Mouse (Mus musculus) liver, embryonic 15.5 days (tissue): ENCODE results near the gene Hspa1l. TPM values are rescaled to one million over a fixed set of nuclear protein-coding genes. Genes with fewer than 3 reads are reported as not detected.
A peak's percentile ranks its signal among the peaks of the same experiment; 100 is the strongest.
"Not testable (repeated sequence)": the region's sequence is repeated elsewhere in the genome, so short reads cannot be mapped to it uniquely, and the experiment has no call there.

Experiments used
- ATAC-seq: fragments of 200-750 bp; cut with Nextera tagmentation; 2 replicates; pipeline ENCODE4 v1.8.0; 2017; ENCODE audit warnings: moderate number of reproducible peaks, mild to moderate bottlenecking, moderate library complexity; ENCODE audit not compliant: insufficient read depth
- H3K27ac ChIP-seq: fragments of 300-500 bp; sonication (generic); replicated peaks from 2 replicates; pipeline ENCODE4 v1.5.1; 2015; ENCODE audit warnings: mild to moderate bottlenecking, inconsistent platforms
- H3K27me3 ChIP-seq: fragments of 300-500 bp; sonication (generic); 2 replicates; pipeline ENCODE4 v1.6.1; 2015; ENCODE audit warnings: mild to moderate bottlenecking, inconsistent platforms
- H3K36me3 ChIP-seq: fragments of 300-500 bp; sonication (generic); replicated peaks from 2 replicates; pipeline ENCODE4 v1.6.1; 2015; ENCODE audit warnings: moderate library complexity, mild to moderate bottlenecking, inconsistent platforms
- H3K4me1 ChIP-seq: fragments of 300-500 bp; sonication (generic); replicated peaks from 2 replicates; pipeline ENCODE4 v1.6.1; 2015; ENCODE audit warnings: inconsistent platforms
- H3K4me2 ChIP-seq: fragments of 300-500 bp; sonication (generic); 2 replicates; pipeline ENCODE4 v1.6.1; 2015; ENCODE audit warnings: moderate library complexity, mild to moderate bottlenecking, inconsistent platforms
- H3K4me3 ChIP-seq: fragments of 300-500 bp; sonication (generic); replicated peaks from 2 replicates; pipeline ENCODE4 v1.5.1; 2015; ENCODE audit warnings: mild to moderate bottlenecking, inconsistent platforms
- H3K9ac ChIP-seq: fragments of 300-500 bp; sonication (generic); 2 replicates; pipeline ENCODE4 v1.6.1; 2015; ENCODE audit warnings: moderate library complexity, mild to moderate bottlenecking, inconsistent platforms
- H3K9me3 ChIP-seq: fragments of 300-500 bp; sonication (generic); replicated peaks from 2 replicates; pipeline ENCODE4 v1.6.1; 2016; ENCODE audit warnings: inconsistent platforms
- WGBS: fragments of 180-500 bp; shearing (Covaris S2); methylation state at CpG from one replicate; pipeline ENCODE4 v1.1.7; 2015; ENCODE audit warnings: mixed read lengths; ENCODE audit not compliant: insufficient replicate concordance; 5-methylcytosine and 5-hydroxymethylcytosine counted together
- polyA plus RNA-seq: library from polyadenylated mRNA; unstranded; fragments of >200 nt; fragmentation: Nextera tagmentation; extraction: Ambion mirVana; gene quantifications from 2 replicates; pipeline ENCODE4 v1.2.1, GENCODE M21; 2015

Hspa1l gene
- polyA plus RNA-seq, 1 experiment from 2014 or later: 0.25 TPM

- Histone ChIP-seq H3K4me2 (peak overlapping the region; percentile 95), H3K4me1 (peaks cover 66% of the 10 kb centered on the region), H3K27me3 (no peaks in the 10 kb centered on the region), H3K27ac (peak overlapping the region; percentile 91), H3K9ac (peak overlapping the region; percentile 76), H3K36me3 (peaks cover 31% of the 10 kb centered on the region), H3K9me3 (no peaks in the 10 kb centered on the region), H3K4me3 (peak overlapping the region; percentile 77)
- ATAC-seq: no peak
- 63% methylated on average over 15 of the region's 15 CpGs for WGBS
Measured at GRCm38 (mm10) chr17:34998526-34999430, 26.3 kb downstream of the Hspa1l start.

DNA sequence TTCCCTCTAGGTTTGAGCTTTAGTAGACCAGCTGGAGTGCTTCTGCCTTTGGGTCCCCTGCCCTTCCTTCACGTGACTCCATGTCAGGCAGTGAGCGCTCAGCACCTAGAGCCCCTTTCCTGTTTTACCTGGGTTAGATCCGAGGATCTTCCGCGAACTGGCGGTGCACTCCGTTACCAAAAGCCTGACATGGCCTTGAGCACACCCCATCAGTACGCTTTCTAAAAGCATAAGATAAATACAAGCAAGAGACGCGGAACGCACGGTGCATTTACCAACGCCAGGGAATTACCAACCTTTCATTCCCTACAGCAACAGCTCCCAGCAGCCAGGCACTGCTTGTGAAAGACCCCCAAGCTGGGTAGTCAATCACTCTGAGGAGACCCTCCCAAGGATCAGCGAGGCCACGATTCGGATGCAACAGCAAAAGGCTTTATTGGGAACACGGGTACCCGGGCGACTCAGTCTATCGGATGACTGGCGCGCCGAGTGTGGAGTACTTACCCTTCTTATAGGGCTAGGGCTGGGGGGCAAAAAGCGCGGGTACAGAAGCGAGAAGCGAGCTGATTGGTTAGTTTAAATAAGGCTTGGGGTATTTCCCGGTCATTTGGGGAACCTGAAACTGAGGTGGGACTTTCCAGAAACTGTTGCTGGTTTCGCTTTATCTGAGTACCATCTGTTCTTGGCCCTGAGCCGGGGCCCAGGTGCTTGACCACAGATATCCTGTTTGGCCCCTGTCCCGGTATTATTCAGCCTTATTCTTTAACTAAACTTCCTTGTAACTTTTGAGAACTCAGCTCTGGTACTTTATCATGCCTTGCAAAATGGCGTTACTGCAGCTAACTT lies 27.6 kb downstream of the Hspa1l start:
- Histone ChIP-seq H3K4me2 (peak overlapping the region; percentile 95), H3K4me1 (peaks cover 78% of the 10 kb centered on the region), H3K27ac (peak overlapping the region; percentile 97), H3K36me3 (peaks cover 43% of the 10 kb centered on the region), H3K9ac (peak overlapping the region; percentile 94), H3K4me3 (peak overlapping the region; percentile 77)
- WGBS: 5% methylated on average over 30 of the region's 32 CpGs
- peak; percentile 38 for ATAC-seq
- not testable (repeated sequence) for H3K27me3 ChIP-seq, H3K9me3 ChIP-seq

DNA sequence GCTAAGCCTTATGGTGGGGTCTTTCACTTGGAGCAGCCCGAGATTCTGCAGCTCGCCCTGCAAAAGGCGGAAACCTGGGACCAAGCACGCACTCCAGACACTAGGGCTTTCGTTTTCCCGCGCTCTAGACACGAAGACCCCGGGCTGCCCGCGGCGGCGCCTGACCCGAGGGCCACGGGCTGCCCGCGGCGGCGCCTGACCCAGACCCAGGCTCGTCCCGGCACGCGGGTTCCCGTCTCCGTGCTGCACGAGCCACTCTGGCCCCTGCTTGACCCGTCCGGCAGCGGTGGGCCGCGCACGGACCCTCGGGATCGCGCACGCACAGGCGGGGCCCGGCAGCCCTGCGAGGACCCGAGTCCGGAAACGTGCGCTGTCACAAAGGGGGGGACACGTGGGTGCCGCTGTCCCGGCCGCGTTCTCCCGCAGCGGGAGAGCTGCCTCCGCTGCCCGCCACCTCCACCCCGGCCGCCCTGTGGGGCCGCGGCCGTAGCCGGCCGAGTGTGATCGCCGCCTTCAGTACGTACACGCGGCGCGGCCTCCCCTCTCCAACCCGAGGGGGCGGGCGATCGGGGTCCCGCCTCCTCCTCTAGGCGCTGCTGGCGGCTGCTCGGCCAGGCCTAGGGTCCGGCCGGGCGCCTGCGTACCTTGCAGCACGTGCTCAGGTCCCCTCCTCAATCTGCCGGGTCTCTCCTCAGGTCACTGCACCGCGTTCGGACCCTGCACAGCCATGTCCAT lies 28.4 kb downstream of the Hspa1l start, which contains the start of gene Vars:
Gene Vars (plus strand): TSS at position 271 of the 735 bp plus-strand sequence.
- H3K27ac ChIP-seq: peak within 1 kb of the TSS; percentile 97
- H3K27me3 ChIP-seq: no peaks in the 10 kb centered on the region
- H3K4me2 ChIP-seq: peak within 1 kb of the TSS; percentile 95
- peaks cover 76% of the 10 kb centered on the region for H3K4me1 ChIP-seq
- peaks cover 51% of the 10 kb centered on the region for H3K36me3 ChIP-seq
- H3K9ac ChIP-seq: peak within 1 kb of the TSS; percentile 94
- H3K9me3 ChIP-seq: no peaks in the 10 kb centered on the region
- H3K4me3 ChIP-seq: peak within 1 kb of the TSS; percentile 77
- ATAC-seq: peak; percentile 85
- under 1% methylated on average over 81 of the region's 83 CpGs for WGBS

- under 1% methylated on average over 35 of the region's 35 CpGs for WGBS
- H3K4me1 ChIP-seq: peaks cover 70% of the 10 kb centered on the region
- ATAC-seq: peak; percentile 7
Measured at GRCm38 (mm10) chr17:35001452-35002152, 29.1 kb downstream of the Hspa1l start.

GRCm38 (mm10) chr17:35002153-35002865 lies 29.8 kb downstream of the Hspa1l start:
- H3K4me2 ChIP-seq: peak overlapping the region; percentile 95
- peak overlapping the region; percentile 97 for H3K27ac ChIP-seq
- peak overlapping the region; percentile 77 for H3K4me3 ChIP-seq
- WGBS: 4% methylated on average over 12 of the region's 12 CpGs
- H3K27me3 ChIP-seq: no peaks in the 10 kb centered on the region
- peak; percentile 6; the same call in 1 of the 2 replicates for ATAC-seq
- peak overlapping the region; percentile 94 for H3K9ac ChIP-seq
- H3K9me3 ChIP-seq: no peaks in the 10 kb centered on the region
- H3K36me3 ChIP-seq: peaks cover 53% of the 10 kb centered on the region
- peaks cover 63% of the 10 kb centered on the region for H3K4me1 ChIP-seq

More at GRCm38 (mm10) chr17:35001452-35002152, 29.1 kb downstream of the Hspa1l start:
- H3K27me3 ChIP-seq: no peaks in the 10 kb centered on the region
- no peaks in the 10 kb centered on the region for H3K9me3 ChIP-seq
- peak overlapping the region; percentile 97 for H3K27ac ChIP-seq
- H3K36me3 ChIP-seq: peaks cover 53% of the 10 kb centered on the region
- H3K4me3 ChIP-seq: peak overlapping the region; percentile 77
- peak overlapping the region; percentile 94 for H3K9ac ChIP-seq
- H3K4me2 ChIP-seq: peak overlapping the region; percentile 95

DNA sequence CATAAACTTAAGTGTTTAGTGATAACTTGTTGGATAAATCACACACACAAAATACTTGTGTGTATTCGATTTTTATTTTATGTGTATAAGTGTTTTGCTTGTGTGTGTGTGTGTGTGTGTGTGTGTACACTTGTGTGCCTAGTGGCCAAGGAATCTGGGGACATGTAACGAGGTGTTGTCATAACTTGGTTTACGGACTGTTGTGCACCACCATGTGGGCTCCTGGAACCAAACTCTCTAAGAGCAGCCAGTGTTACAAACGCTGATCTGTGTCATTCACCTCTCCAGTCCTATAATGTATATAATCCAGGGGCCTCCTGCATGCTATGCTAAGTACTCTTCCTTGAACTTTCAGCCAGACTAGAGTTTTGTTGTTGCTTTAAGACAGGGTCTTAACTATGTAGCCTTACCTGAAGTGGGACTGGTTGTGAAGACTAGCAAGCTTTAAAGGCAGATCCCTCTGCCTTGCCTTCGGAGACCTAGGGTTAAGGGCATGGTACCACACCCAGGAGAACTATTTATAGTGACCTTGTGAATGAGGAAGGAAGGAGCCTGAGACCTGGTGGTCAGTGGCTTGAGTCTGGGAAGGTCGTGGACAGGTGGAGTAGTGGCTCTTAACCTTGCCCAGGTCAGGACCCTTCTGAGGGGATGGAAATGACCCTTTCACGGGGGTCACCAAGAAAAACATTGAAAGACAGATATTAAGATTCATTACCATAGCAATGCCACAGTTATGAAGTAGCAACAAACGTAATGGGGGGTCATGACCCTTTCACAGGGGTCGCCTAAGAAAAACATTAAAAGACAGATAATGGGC lies 30.7 kb downstream of the Hspa1l start:
- Histone ChIP-seq H3K9me3 (no peaks in the 10 kb centered on the region), H3K27ac (peak overlapping the region; percentile 97), H3K4me3 (peak overlapping the region; percentile 77), H3K4me2 (peak overlapping the region; percentile 95), H3K27me3 (no peaks in the 10 kb centered on the region), H3K9ac (peak overlapping the region; percentile 94), H3K36me3 (peaks cover 53% of the 10 kb centered on the region), H3K4me1 (peaks cover 54% of the 10 kb centered on the region)
- no peak for ATAC-seq
- 33% methylated on average over 9 of the region's 9 CpGs for whole genome bisulfite sequencing

DNA sequence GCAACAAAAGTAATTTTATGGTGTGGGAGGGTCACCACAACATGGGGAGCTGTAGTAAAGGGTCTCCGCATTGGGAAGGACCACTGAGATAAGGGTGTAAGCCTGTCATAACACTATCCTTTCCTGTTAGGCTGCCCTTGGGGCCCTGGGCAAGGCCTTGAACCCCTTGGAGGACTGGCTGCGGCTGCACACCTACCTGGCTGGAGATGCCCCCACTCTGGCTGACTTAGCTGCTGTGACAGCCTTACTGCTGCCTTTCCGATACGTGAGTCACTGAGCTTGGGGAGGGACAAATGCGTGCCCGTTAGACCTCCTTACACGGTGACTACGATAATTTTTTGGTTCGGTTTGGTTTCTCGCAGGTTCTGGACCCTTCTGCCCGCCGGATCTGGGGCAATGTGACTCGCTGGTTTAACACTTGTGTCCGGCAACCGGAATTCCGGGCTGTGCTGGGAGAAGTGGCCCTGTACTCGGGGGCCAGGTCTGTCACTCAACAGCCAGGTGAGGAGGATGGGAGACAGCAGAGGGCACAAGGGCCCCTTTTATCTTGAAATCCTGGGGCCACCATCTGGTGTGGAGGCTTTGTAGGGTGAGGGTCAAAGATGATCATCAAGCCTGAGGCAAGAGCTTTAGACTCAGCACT lies 31.7 kb downstream of the Hspa1l start:
- no peak overlapping the region for H3K4me3 ChIP-seq
- ATAC-seq: no peak
- H3K4me2 ChIP-seq: peak overlapping the region; percentile 95
- peaks cover 44% of the 10 kb centered on the region for H3K4me1 ChIP-seq
- H3K9ac ChIP-seq: no peak overlapping the region; the same call in 1 of the 2 replicates
- H3K9me3 ChIP-seq: no peaks in the 10 kb centered on the region
- no peak overlapping the region for H3K27ac ChIP-seq
- WGBS: 88% methylated on average over 17 of the region's 17 CpGs
- peaks cover 53% of the 10 kb centered on the region for H3K36me3 ChIP-seq
- H3K27me3 ChIP-seq: no peaks in the 10 kb centered on the region

DNA sequence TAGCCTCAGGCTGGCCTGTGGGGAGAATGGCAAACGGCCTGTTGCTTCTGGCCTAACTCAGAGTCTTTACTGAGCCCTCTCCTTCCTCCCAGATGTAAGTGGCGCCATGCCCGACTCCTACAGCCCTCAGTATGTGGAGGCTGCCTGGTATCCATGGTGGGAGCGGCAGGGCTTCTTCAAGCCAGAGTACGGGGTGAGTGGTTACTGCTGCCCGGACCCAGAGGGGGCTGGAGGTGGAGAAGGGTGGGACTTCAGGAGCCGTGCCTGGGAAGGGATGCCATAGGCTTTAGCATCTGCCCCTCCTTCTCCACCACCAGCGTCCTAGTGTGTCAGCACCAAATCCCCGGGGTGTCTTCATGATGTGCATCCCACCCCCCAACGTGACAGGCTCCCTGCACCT lies 32.7 kb downstream of the Hspa1l start:
- 88% methylated on average over 10 of the region's 10 CpGs for WGBS
- Histone ChIP-seq H3K36me3 (peaks cover 61% of the 10 kb centered on the region), H3K4me1 (peaks cover 36% of the 10 kb centered on the region), H3K9ac (no peak overlapping the region), H3K27me3 (no peaks in the 10 kb centered on the region), H3K27ac (no peak overlapping the region; the same call in 1 of the 2 replicates), H3K9me3 (no peaks in the 10 kb centered on the region), H3K4me2 (no peak overlapping the region), H3K4me3 (no peak overlapping the region)
- no peak for ATAC-seq

GRCm38 (mm10) chr17:35005902-35006301 lies 33.4 kb downstream of the Hspa1l start:
- H3K27ac ChIP-seq, H3K9ac ChIP-seq, ATAC-seq, H3K27me3 ChIP-seq, H3K9me3 ChIP-seq, H3K4me3 ChIP-seq, H3K4me2 ChIP-seq: not testable (repeated sequence)
- H3K36me3 ChIP-seq: peaks cover 69% of the 10 kb centered on the region
- WGBS: 88% methylated on average over 5 of the region's 5 CpGs
- H3K4me1 ChIP-seq: peaks cover 36% of the 10 kb centered on the region
